In genomic region chr11:44741042-44741491, GRCm38 (mm10) we compare ENCODE assay signal across 12 mouse cellular contexts.
DNase-seq lines count a peak whose midpoint lies in the region; ATAC-seq and TF ChIP-seq lines count a peak whose summit lies in the region.
"Had no signal": no experiment of that assay in that cellular context is flagged by ENCODE, and none has a peak within 500 bp of the region (broad histone marks: within the 10 kb centered on the region; RNA-seq: fewer than 3 reads in every experiment).

No protein-coding gene starts in this region.

- H3K9ac ChIP-seq in heart, embryonic 15.5 days = no peak overlapping the region
- H3K9ac ChIP-seq in midbrain, embryonic 12.5 days (replicated peaks) = no peak overlapping the region

- 44% methylated on average over 20 of the region's 20 CpGs for WGBS in heart, embryonic 10.5 days
- 40% methylated on average over 20 of the region's 20 CpGs for WGBS in heart, embryonic 15.5 days
- WGBS in midbrain, embryonic 12.5 days = 26% methylated on average over 20 of the region's 20 CpGs

- H3K9me3 ChIP-seq in heart, embryonic 10.5 days = no peaks in the 10 kb centered on the region
- no peaks in the 10 kb centered on the region for H3K9me3 ChIP-seq in heart, embryonic 15.5 days (replicated peaks)
- no peaks in the 10 kb centered on the region for H3K9me3 ChIP-seq in midbrain, embryonic 12.5 days

- H3K4me3 ChIP-seq in heart, embryonic 10.5 days = peak overlapping the region; percentile 22; the same call in 1 of the 2 replicates
- no peak overlapping the region for H3K4me3 ChIP-seq in cortical plate, adult 2 months (ENCODE audit: insufficient read depth, low read length)
- no peak overlapping the region for H3K4me3 ChIP-seq in heart, embryonic 15.5 days
- H3K4me3 ChIP-seq in midbrain, embryonic 12.5 days = no peak overlapping the region

- no peak for TF ChIP-seq CTCF in cortical plate, adult 2 months (IDR thresholded peaks at IDR 0.05; ENCODE audit: extremely low read depth, insufficient read depth, low read length)

- TF ChIP-seq POLR2A in cortical plate, adult 2 months (IDR thresholded peaks at IDR 0.05; ENCODE audit: extremely low read depth, insufficient read depth, low read length) = no peak

- H3K36me3 ChIP-seq in heart, embryonic 10.5 days = no peaks in the 10 kb centered on the region
- no peaks in the 10 kb centered on the region for H3K36me3 ChIP-seq in heart, embryonic 15.5 days
- H3K36me3 ChIP-seq in midbrain, embryonic 12.5 days = no peaks in the 10 kb centered on the region

- no peak for DNase-seq in heart, embryonic 10.5 days (ENCODE audit: low spot score)
- no peak for DNase-seq in heart, adult 18-20 months
- no peak for DNase-seq in B cell, adult 2 months
- no peak for DNase-seq in layer of hippocampus, postnatal 36 days
- no peak for DNase-seq in layer of hippocampus, adult 11-12 months (ENCODE audit: low spot score)
- DNase-seq: cerebellum, adult 18-20 months; kidney, adult 8-10 months had no signal

- H3K4me2 ChIP-seq in heart, embryonic 15.5 days = peak overlapping the region; percentile 24
- peak overlapping the region; percentile 31 for H3K4me2 ChIP-seq in midbrain, embryonic 12.5 days (replicated peaks)

- ATAC-seq in heart, embryonic 15.5 days (replicated peaks; ENCODE audit: insufficient number of reproducible peaks, insufficient read depth, low FRiP score, low read depth) = no peak
- peak; percentile 69 for ATAC-seq in midbrain, embryonic 12.5 days (ENCODE audit: low FRiP score, low read depth)
- ATAC-seq: CD4-positive, CD25-positive, alpha-beta regulatory T cell, adult 4 months had no signal

- H3K27ac ChIP-seq in heart, embryonic 10.5 days = peak overlapping the region; percentile 64; the same call in 1 of the 2 replicates
- peak overlapping the region; percentile 59 for H3K27ac ChIP-seq in cortical plate, adult 2 months (ENCODE audit: insufficient read depth, low read length)
- peak overlapping the region; percentile 49 for H3K27ac ChIP-seq in heart, embryonic 15.5 days
- peak overlapping the region; percentile 54 for H3K27ac ChIP-seq in midbrain, embryonic 12.5 days (replicated peaks)
- H3K27ac ChIP-seq: stomach, postnatal 0 days had no signal

- H3K4me1 ChIP-seq in heart, embryonic 10.5 days = peaks cover 20% of the 10 kb centered on the region
- no peaks in the 10 kb centered on the region for H3K4me1 ChIP-seq in cortical plate, adult 2 months (ENCODE audit: control insufficient read depth, insufficient read depth, low read length)
- peaks cover 11% of the 10 kb centered on the region for H3K4me1 ChIP-seq in heart, embryonic 15.5 days (replicated peaks)
- peaks cover 24% of the 10 kb centered on the region for H3K4me1 ChIP-seq in midbrain, embryonic 12.5 days

- H3K27me3 ChIP-seq in heart, embryonic 10.5 days (ENCODE audit: insufficient read depth, poor library complexity, severe bottlenecking) = no peaks in the 10 kb centered on the region
- no peaks in the 10 kb centered on the region for H3K27me3 ChIP-seq in heart, embryonic 15.5 days
- no peaks in the 10 kb centered on the region for H3K27me3 ChIP-seq in midbrain, embryonic 12.5 days
